Mouse (Mus musculus) ES-Bruce4 (cell line): ENCODE results near the gene Fryl. TPM values are rescaled to one million over a fixed set of nuclear protein-coding genes. Genes with fewer than 3 reads are reported as not detected.
A peak's percentile ranks its signal among the peaks of the same experiment; 100 is the strongest.

ENCODE experiments used
- H3K27ac ChIP-seq: 2 replicates; pipeline ENCODE4 v1.5.1; 2012; ENCODE audit warnings: low read length, inconsistent platforms; ENCODE audit not compliant: insufficient read depth
- H3K27me3 ChIP-seq: 2 replicates; pipeline ENCODE4 v1.6.1; 2012; ENCODE audit warnings: mild to moderate bottlenecking, low read length, inconsistent platforms; ENCODE audit not compliant: control insufficient read depth, poor library complexity, insufficient read depth, severe bottlenecking
- H3K36me3 ChIP-seq: 2 replicates; pipeline ENCODE4 v1.6.1; 2012; ENCODE audit warnings: inconsistent platforms, mild to moderate bottlenecking, low read length, moderate library complexity; ENCODE audit not compliant: control insufficient read depth, poor library complexity, insufficient read depth, severe bottlenecking
- H3K4me1 ChIP-seq: one replicate; pipeline ENCODE4 v1.8.1; 2011; ENCODE audit warnings: low read length; ENCODE audit not compliant: control insufficient read depth, insufficient read depth
- H3K4me3 ChIP-seq: 2 replicates; pipeline ENCODE4 v1.5.1; 2011; ENCODE audit warnings: low read depth, mild to moderate bottlenecking, low read length
- H3K9ac ChIP-seq: 2 replicates; pipeline ENCODE4 v1.6.1; 2012; ENCODE audit warnings: low read depth, mild to moderate bottlenecking, inconsistent platforms; ENCODE audit not compliant: poor library complexity, severe bottlenecking
- H3K9me3 ChIP-seq: replicated peaks from 2 replicates; pipeline ENCODE4 v1.6.1; 2012; ENCODE audit warnings: mild to moderate bottlenecking, low read length, inconsistent platforms; ENCODE audit not compliant: control insufficient read depth, poor library complexity, insufficient read depth, severe bottlenecking
- CTCF ChIP-seq: IDR thresholded peaks from one replicate; pipeline ENCODE4 v1.8.1; 2011; ENCODE audit warnings: low read depth, low read length
- EP300 ChIP-seq: IDR thresholded peaks from 2 replicates; pipeline ENCODE4 v1.6.1; 2011; ENCODE audit warnings: low read depth, low read length; ENCODE audit not compliant: insufficient read depth
- POLR2A ChIP-seq: IDR thresholded peaks from one replicate; pipeline ENCODE4 v1.8.1; 2011; ENCODE audit warnings: low read length; ENCODE audit not compliant: insufficient read depth
- polyA plus RNA-seq: library from polyadenylated mRNA; stranded (reverse); fragments of >200 nt; gene quantifications from 2 replicates; pipeline ENCODE4 v1.2.4, GENCODE M21; 2011; ENCODE audit warnings: low read depth; ENCODE audit not compliant: missing spikeins, insufficient read depth, insufficient read length

Fryl gene
- polyA plus RNA-seq, 1 experiment: 94.8 TPM

GRCm38 (mm10) chr5:73292502-73293457 is 36.4 kb upstream of the Fryl start, which contains the start of gene Ociad1:
Gene Ociad1 (plus strand): TSS chr5:73292784.
- Histone ChIP-seq H3K4me3 (peak within 1 kb of the TSS; percentile 93), H3K36me3 (peaks cover 14% of the 10 kb centered on the region), H3K4me1 (no peaks in the 10 kb centered on the region), H3K9me3 (no peaks in the 10 kb centered on the region), H3K9ac (peak within 1 kb of the TSS; percentile 96), H3K27me3 (no peaks in the 10 kb centered on the region), H3K27ac (peak within 1 kb of the TSS; percentile 29; the same call in 1 of the 2 replicates)
- TF ChIP-seq POLR2A (peak; percentile 64), CTCF (no peak)

GRCm38 (mm10) chr5:73289900-73290299 is 33.5 kb upstream of the Fryl start:
- H3K9me3 ChIP-seq: no peaks in the 10 kb centered on the region
- TF ChIP-seq POLR2A: no peak
- TF ChIP-seq CTCF: no peak
- no peak for TF ChIP-seq EP300

GRCm38 (mm10) chr5:73286603-73287002 is 30.2 kb upstream of the Fryl start:
- Histone ChIP-seq H3K9me3 (no peaks in the 10 kb centered on the region), H3K36me3 (no peaks in the 10 kb centered on the region), H3K4me3 (no peak overlapping the region), H3K27me3 (no peaks in the 10 kb centered on the region), H3K9ac (no peak overlapping the region), H3K4me1 (no peaks in the 10 kb centered on the region), H3K27ac (no peak overlapping the region)
- TF ChIP-seq EP300: no peak
- TF ChIP-seq POLR2A: no peak
- no peak for TF ChIP-seq CTCF

More at GRCm38 (mm10) chr5:73289900-73290299, 33.5 kb upstream of the Fryl start:
- H3K27ac ChIP-seq: no peak overlapping the region
- H3K9ac ChIP-seq: no peak overlapping the region
- no peaks in the 10 kb centered on the region for H3K4me1 ChIP-seq
- peaks cover 6% of the 10 kb centered on the region; the same call in 1 of the 2 replicates for H3K36me3 ChIP-seq
- no peak overlapping the region for H3K4me3 ChIP-seq
- no peaks in the 10 kb centered on the region for H3K27me3 ChIP-seq

- no peaks in the 10 kb centered on the region for H3K4me1 ChIP-seq
- H3K27me3 ChIP-seq: no peaks in the 10 kb centered on the region
- no peaks in the 10 kb centered on the region for H3K9me3 ChIP-seq
- no peak overlapping the region for H3K4me3 ChIP-seq
- H3K36me3 ChIP-seq: no peaks in the 10 kb centered on the region
- no peak for TF ChIP-seq CTCF
- TF ChIP-seq EP300: no peak
- no peak for TF ChIP-seq POLR2A
- H3K9ac ChIP-seq: no peak overlapping the region
- no peak overlapping the region for H3K27ac ChIP-seq
Observed at GRCm38 (mm10) chr5:73285470-73285978, 29.1 kb upstream of the Fryl start.

GRCm38 (mm10) chr5:73284046-73284445 is 27.6 kb upstream of the Fryl start:
- H3K4me1 ChIP-seq: no peaks in the 10 kb centered on the region
- H3K36me3 ChIP-seq: no peaks in the 10 kb centered on the region
- TF ChIP-seq CTCF (no peak), EP300 (no peak), POLR2A (no peak)
- H3K27ac ChIP-seq: no peak overlapping the region
- H3K4me3 ChIP-seq: no peak overlapping the region
- H3K9me3 ChIP-seq: no peaks in the 10 kb centered on the region
- H3K9ac ChIP-seq: no peak overlapping the region
- no peaks in the 10 kb centered on the region for H3K27me3 ChIP-seq

GRCm38 (mm10) chr5:73280567-73280850 is 24.1 kb upstream of the Fryl start:
- H3K27ac ChIP-seq: no peak overlapping the region
- H3K27me3 ChIP-seq: no peaks in the 10 kb centered on the region
- H3K4me3 ChIP-seq: no peak overlapping the region
- H3K36me3 ChIP-seq: no peaks in the 10 kb centered on the region
- TF ChIP-seq CTCF (no peak), POLR2A (no peak), EP300 (no peak)
- no peaks in the 10 kb centered on the region for H3K4me1 ChIP-seq
- H3K9me3 ChIP-seq: no peaks in the 10 kb centered on the region
- H3K9ac ChIP-seq: no peak overlapping the region
